ENCODE assay signal across 26 mouse cellular contexts in the genomic region with DNA sequence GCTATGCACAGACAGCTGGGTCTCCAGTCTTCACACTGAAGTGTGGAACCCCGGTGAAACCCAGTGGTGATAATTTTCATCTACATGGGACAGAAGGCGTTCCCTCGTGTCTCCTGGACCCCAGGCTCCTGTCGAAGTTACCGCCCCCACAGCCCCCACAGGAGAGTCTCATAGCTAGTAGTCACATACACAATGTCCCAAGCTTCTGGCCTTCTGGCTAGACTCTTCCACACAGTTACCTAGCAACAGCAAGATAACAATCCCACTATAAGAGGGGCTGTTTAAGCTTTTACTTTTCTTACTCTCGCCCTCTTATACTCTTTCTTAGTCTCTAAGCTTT.
"Had no signal": no experiment of that assay in that cellular context is flagged by ENCODE, and none has a peak within 500 bp of the region (broad histone marks: within the 10 kb centered on the region; RNA-seq: fewer than 3 reads in every experiment).

No protein-coding gene starts in this region.

- H3K36me3 ChIP-seq: heart, embryonic 13.5 days; heart, embryonic 15.5 days; hindbrain, embryonic 10.5 days; hindbrain, embryonic 12.5 days; hindbrain, embryonic 13.5 days; hindbrain, embryonic 15.5 days; intestine, embryonic 15.5 days; kidney, embryonic 15.5 days had no signal

- H3K4me1 ChIP-seq: heart, embryonic 15.5 days; intestine, embryonic 15.5 days had no signal

- DNase-seq: heart, postnatal 10 days; heart, postnatal 4 days; kidney, adult 11 months; kidney, adult 18-20 months; kidney, adult 8-10 months; kidney, adult 9 months; layer of hippocampus, adult 9-11 months; layer of hippocampus, postnatal 36 days had no signal

- H3K4me3 ChIP-seq: heart, adult 2 months; heart, embryonic 13.5 days; heart, embryonic 15.5 days; hindbrain, embryonic 10.5 days; hindbrain, embryonic 12.5 days; hindbrain, embryonic 13.5 days; hindbrain, embryonic 15.5 days; intestine, embryonic 15.5 days; kidney, embryonic 15.5 days; layer of hippocampus, adult 2 months had no signal

- H3K27me3 ChIP-seq: hindbrain, embryonic 15.5 days had no signal

- H3K27ac ChIP-seq: heart, adult 2 months; heart, embryonic 13.5 days; heart, embryonic 15.5 days; hindbrain, embryonic 10.5 days; hindbrain, embryonic 12.5 days; hindbrain, embryonic 13.5 days; hindbrain, embryonic 14.5 days; hindbrain, embryonic 15.5 days; hindbrain, postnatal 0 days; intestine, embryonic 15.5 days; kidney, embryonic 15.5 days; kidney, postnatal 0 days; layer of hippocampus, adult 2 months had no signal

- H3K9me3 ChIP-seq: heart, embryonic 13.5 days; heart, embryonic 15.5 days; hindbrain, embryonic 10.5 days; hindbrain, embryonic 12.5 days; hindbrain, embryonic 13.5 days; hindbrain, embryonic 15.5 days; intestine, embryonic 15.5 days; kidney, embryonic 15.5 days had no signal

- H3K4me2 ChIP-seq: heart, embryonic 11.5 days; heart, embryonic 13.5 days; heart, embryonic 15.5 days; hindbrain, embryonic 12.5 days; hindbrain, embryonic 13.5 days; hindbrain, embryonic 14.5 days; hindbrain, embryonic 15.5 days; intestine, embryonic 15.5 days; kidney, embryonic 15.5 days had no signal

- ATAC-seq: hindbrain, embryonic 16.5 days; hindbrain, postnatal 0 days; inflammation-experienced regulatory T-cells, adult 6 months; intestine, embryonic 15.5 days; intestine, embryonic 16.5 days; intestine, postnatal 0 days had no signal

- H3K9ac ChIP-seq: heart, embryonic 13.5 days; heart, embryonic 15.5 days; hindbrain, embryonic 12.5 days; hindbrain, embryonic 13.5 days; hindbrain, embryonic 14.5 days; hindbrain, embryonic 15.5 days; intestine, embryonic 15.5 days; kidney, embryonic 15.5 days had no signal
